Mouse (Mus musculus) layer of hippocampus, adult 2 months (tissue): ENCODE data around the gene Gsta1. TPM values are rescaled to one million over a fixed set of nuclear protein-coding genes. Genes with fewer than 3 reads are reported as not detected.
"Not testable (repeated sequence)": the region's sequence is repeated elsewhere in the genome, so short reads cannot be mapped to it uniquely, and the experiment has no call there.

Experiments
- DNase-seq, 2 experiments: peaks; one replicate each; pipeline ENCODE4 v3.0.0; 2022; ENCODE audit warnings: low spot score in 2 of 2
- H3K27ac ChIP-seq: fragments of 200-600 bp; 2 replicates; pipeline ENCODE4 v1.8.1; 2022
- H3K4me3 ChIP-seq: fragments of 200-600 bp; 2 replicates; pipeline ENCODE4 v1.8.1; 2022; ENCODE audit warnings: mild to moderate bottlenecking
- CTCF ChIP-seq: fragments of 200-600 bp; conservative IDR thresholded peaks from 2 replicates; pipeline ENCODE4 v1.8.1; 2022; ENCODE audit warnings: antibody characterized with exemption, mild to moderate bottlenecking, moderate library complexity
- long read RNA-seq, 2 experiments: library from polyadenylated mRNA; stranded (forward); transcript quantifications; one replicate each; pipeline ENCODE4 v2.0.0; 2021; ENCODE audit warnings: borderline mapping rate in 2 of 2
- total RNA-seq, 2 experiments: library from RNA; stranded (reverse); gene quantifications; 2 replicates each; pipeline ENCODE4 v1.2.3; 2021

Gsta1 gene
- total RNA-seq: not detected
- long read RNA-seq, experiment 1: 0 reads
- long read RNA-seq, experiment 2: 0 reads

DNA sequence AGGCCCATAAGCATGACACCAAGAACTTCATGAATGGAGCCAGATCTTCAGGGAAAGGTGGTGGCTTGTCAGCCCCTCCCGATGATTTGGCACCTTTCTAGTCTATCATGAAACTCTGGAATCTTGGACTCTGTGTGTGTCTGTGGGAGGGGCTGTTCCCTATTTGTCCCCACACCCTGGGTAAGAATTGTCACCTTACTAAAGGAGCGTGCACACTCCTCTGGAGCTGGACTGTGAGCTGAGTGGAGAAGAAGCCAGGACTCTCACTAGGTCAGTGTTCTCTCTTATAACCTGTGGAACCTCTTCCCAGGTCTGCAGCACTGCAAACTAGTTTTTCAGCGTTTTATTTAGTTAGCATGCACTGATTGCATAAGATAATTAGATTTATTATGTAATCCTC is at the start of gene Gsta1:
Gsta1 (plus strand) TSS at position 196 of the 400 bp plus-strand sequence.
- not testable (repeated sequence) for H3K4me3 ChIP-seq, DNase-seq, H3K27ac ChIP-seq

DNA sequence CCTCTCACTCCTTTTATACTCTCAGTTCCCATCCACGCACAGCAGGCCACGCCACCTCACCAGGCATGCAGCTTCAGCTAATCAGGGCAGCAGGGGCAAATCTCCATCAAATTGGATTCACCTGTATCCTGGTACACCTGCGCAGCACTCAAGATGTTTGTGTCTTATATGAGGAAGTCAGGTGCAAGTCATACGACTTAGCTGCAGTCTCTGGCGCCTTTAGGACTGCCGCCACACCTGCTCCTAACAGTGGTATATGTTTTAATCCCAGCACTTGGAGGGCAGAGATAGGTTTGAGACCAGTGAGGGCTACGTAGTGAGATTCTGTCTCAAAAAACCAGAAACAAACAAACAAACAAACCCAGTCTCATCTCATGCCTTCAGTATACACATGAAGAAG is 48.0 kb upstream of the Gsta1 start, which contains the start of gene Gsta4:
Gsta4 (plus strand) TSS at position 301 of the 400 bp plus-strand sequence.
- H3K27ac ChIP-seq, DNase-seq, H3K4me3 ChIP-seq: not testable (repeated sequence)

DNA sequence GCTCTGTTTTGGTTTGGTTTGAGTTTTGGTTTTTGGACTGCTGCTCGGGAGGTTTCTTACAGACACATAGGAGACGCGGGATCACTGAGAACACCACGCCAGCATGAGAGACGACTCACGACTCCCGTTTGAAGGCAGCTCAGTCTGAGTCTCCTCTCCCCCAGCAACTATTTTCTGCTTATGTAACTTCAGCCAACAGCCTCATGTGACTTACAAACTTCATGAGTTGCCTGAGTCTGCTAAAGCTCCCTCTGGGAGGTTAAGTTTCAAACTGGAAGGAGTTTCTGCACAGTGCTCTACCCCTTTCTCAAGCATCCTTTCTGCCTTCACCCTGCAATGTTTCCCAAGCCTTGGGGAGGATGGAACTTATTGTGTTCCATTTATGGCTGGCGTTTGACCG is 44.8 kb upstream of the Gsta1 start:
- no peak for TF ChIP-seq CTCF
- H3K27ac ChIP-seq: no peak overlapping the region
- H3K4me3 ChIP-seq: no peak overlapping the region
- DNase-seq: no peak

DNA sequence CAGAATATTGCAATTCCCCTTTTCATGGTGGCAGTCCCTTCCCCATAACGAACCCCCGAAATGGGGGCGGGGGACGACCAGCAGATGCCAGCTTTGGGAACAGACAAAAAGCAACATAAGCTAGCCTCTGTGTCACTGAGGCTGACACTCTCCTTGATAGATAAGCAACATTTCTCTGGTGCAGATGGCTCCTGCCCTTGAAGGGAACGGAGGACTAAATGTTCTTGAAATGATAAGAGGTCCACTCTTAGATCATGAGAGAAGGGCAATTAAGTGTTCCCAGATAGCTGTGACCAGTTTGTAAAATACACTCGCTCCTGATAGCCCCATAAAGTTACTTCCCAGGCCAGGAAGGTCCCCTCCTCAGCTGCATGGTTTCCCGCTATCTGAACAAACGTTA is 41.5 kb upstream of the Gsta1 start:
- Histone ChIP-seq H3K27ac (no peak overlapping the region), H3K4me3 (no peak overlapping the region)
- DNase-seq: no peak
- no peak for TF ChIP-seq CTCF

DNA sequence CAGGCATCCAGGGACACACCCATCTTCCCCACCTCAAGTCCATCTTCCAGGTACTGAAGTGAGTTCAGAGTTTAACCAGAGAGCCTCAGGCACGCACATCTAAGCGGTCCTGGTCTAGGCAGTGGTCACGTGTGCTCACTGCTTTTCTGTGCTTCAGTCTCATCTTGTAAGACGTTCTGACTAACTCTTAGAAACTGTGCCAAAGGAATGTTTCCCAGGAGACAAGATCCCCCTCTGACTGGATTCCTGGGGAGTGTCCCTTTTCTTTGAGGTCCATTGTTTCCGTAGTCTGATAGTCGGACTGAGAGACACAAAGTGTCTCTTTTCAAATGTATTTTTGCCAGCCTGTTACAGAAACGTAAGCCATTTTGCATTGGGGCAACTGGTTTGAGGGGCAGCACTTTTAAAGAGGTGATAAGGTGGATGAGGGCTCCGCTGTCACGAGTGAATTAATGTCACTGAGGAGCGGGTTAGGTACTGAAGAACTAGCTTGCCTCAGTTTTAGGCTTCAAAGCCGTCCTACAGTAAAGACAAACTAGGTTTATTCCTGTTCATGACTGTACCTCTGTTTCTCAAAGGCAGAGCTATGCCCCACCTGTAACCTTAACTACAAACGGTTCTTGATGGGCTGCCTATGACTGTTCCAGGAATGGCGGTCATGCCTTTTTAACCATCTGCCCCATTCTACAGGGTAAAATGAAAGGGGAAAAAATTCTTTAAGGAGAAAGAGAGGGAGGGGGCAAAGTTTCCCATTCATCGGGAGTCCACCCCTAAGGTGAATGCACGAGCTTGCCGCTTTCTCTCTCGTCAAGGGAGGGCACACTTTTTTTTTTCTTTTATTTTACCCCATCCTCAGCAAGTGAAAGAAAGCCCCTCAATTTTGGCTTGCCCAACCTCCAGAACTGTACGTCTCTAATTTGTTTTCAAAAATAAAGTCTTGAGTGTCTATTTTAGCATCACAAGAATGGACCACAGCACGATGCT is 39.5 kb upstream of the Gsta1 start:
- Histone ChIP-seq H3K27ac (no peak overlapping the region), H3K4me3 (peak overlapping the region; percentile 58)
- peak in 1 of 2 experiments; percentile 29 for DNase-seq
- TF ChIP-seq CTCF: no peak

DNA sequence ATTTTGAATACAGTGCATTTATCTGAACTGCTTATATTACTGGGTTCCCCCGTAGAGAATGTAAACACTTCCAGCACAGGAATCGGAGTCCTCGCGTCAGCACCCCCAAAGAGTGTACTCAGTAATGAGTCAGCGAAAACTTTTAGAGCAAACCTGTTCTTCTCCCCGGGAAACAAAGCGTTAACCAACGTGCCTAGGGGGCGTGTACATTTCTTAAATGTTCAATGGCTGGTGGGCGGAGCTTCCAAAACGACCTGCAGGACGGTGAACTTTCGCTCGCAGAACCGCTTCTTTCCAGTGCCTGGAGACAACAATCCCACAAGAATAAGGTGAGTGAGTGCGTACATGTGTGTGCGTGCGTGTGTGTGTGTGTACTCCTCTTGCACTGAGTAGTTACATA is 38.7 kb upstream of the Gsta1 start:
- peak overlapping the region; percentile 58 for H3K4me3 ChIP-seq
- TF ChIP-seq CTCF: no peak
- peak overlapping the region; percentile 73 for H3K27ac ChIP-seq
- peak; percentile 23 to 31 for DNase-seq

DNA sequence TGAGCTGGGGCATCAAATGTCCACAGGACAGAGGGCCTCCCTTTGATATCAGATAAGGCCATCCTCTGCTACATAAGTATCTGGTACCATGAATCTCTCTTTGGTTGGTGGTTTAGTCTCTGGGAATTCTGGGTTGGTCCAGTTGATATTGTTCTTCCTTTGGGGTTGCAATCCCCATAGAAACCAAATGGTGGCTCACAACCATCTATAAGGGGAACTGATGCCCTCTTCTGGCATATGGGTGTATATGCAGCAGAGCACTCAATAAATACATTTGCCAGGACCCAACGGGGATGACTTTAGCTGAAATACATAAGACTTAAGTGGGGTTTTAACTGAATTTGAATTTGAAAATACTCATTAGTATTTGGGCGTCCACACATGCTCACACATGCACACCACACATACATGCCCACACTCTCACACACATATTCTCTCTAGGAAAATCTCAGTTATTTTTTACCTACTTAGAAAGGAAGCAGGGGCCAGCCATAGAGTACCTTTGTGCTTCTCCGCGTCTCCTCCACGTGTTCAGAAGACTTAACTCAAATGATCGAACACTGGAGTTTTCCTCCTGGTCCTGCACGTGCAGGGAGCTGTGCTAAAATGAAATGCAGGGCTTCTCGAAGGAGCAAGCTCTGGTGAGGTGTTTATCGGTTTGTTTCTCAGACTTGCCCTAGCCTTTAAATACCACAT is 36.4 kb upstream of the Gsta1 start:
- no peak overlapping the region for H3K27ac ChIP-seq
- peak; percentile 28 to 49 for DNase-seq
- no peak overlapping the region for H3K4me3 ChIP-seq
- TF ChIP-seq CTCF: peak; percentile 93

DNA sequence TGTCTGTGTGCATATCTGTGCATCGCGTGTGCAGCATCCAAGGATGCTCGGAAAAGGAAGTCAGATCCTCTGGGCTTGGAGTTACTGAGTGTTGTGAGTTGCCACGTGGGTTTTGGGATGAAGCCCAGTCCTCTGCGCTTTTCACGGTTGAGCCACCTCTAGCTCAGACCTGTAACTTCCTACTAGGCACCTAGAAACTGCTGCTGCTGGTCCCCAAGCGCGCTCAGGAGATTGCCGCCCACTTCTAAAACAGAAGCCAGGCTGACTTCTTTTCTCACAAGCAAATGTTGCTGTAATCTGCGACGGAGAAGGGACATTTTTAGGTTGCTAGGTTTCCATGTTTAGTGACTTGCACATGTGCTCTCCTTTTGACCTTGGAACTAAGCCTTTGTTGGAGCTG is 35.4 kb upstream of the Gsta1 start:
- no peak for DNase-seq
- no peak overlapping the region for H3K27ac ChIP-seq

DNA sequence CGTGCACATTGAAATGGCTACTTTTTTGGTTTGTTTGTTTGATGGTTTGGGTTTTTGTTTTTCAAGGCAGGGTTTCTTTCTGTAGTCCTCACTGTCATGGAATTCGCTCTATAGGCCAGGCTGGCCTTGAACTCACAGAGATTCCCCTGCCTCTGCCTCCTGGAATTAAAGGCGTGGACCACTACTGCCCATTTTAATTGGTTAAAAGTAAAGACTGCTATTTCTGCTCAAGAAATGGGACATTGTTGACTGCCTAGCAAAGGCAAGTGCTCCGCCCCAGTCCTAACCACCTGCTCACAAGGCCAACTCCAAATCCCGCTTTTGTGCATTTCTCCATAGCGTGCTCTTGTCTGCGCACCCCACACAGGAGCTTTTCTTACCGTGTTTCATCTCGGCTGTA is 32.7 kb upstream of the Gsta1 start:
- TF ChIP-seq CTCF: no peak
- no peak for DNase-seq

More for the DNA sequence above, 35.4 kb upstream of the Gsta1 start:
- TF ChIP-seq CTCF: no peak
- no peak overlapping the region for H3K4me3 ChIP-seq

DNA sequence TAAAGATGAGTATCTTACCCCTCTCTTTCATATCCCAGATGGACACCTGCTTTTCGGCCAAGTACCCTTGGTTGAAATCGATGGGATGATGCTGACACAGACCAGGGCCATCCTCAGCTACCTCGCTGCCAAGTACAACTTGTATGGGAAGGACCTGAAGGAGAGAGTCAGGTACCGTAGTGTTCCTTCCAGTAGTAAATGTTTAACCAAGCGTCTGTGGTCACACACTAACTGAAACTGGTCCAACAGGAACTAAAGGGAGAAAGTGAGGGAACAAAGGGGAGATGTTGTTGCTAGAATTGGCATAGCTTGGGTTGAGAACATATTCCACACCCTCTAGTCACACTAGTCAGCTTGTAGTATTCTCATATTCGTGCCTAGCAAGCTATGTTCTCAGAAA is 26.3 kb upstream of the Gsta1 start:
- no peak for DNase-seq
- TF ChIP-seq CTCF: no peak
- Histone ChIP-seq H3K27ac (no peak overlapping the region), H3K4me3 (no peak overlapping the region)

More for the DNA sequence above, 32.7 kb upstream of the Gsta1 start:
- H3K27ac ChIP-seq: no peak overlapping the region
- no peak overlapping the region for H3K4me3 ChIP-seq

DNA sequence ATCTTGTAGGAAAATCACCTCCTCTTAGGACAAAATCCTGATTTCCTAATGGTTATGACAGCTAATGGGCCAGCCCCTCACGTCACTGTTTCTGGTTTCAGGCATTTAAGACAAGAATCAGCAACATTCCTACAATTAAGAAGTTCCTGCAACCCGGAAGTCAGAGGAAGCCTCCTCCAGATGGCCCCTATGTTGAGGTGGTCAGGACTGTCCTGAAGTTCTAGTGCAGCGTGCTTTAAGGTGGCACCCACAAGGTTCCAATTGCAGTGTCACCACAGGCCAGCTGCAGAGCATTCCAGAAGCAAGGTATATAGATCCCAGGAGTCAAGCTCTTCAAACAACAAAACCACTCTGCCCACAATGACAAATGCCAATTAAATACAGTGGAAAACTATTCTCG is 21.5 kb upstream of the Gsta1 start:
- TF ChIP-seq CTCF: no peak
- no peak overlapping the region for H3K4me3 ChIP-seq
- H3K27ac ChIP-seq: no peak overlapping the region
- no peak for DNase-seq

DNA sequence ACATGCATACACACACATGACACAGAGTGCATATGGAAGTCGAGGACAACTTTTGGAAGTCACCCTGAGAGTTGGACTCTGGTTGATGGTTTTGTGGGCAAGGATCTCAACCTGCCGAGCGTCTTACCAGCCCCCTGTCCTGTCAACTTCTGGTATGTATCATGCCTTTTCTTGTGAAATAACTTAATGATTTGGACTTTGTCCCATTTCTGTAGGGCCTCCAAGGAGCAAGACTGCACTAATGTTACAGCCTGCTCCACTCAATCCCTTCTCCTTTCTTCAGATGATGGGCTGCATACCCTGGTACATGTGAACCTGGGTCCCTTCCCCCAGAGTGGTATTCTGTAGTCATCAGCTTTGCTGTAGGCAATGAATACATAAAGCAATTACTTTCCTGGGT is 20.4 kb upstream of the Gsta1 start:
- Histone ChIP-seq H3K4me3 (no peak overlapping the region), H3K27ac (no peak overlapping the region)
- DNase-seq: no peak
- TF ChIP-seq CTCF: no peak

DNA sequence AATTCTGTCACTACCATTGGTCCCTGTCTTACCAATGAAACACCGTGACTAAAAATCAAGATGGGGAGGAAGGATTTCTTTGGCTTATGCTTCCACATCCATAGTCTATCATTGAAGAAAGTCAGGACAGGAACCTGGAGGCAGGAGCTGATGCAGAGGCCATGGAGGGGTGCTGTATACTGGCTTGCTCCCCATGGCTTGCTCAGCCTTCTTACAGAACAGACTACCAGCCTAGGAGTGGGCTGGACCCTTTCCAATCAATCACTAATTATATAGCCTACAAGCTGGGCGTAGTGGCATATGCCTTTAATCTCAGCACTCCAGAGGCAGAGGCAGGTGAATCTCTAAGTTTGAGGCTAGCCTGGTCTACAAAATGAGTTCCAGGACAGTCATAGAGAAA is 19.6 kb upstream of the Gsta1 start:
- no peak overlapping the region for H3K27ac ChIP-seq
- no peak for TF ChIP-seq CTCF
- no peak for DNase-seq

More for the DNA sequence above, 19.6 kb upstream of the Gsta1 start:
- H3K4me3 ChIP-seq: no peak overlapping the region
